Mouse (Mus musculus): ENCODE measurements around the gene Dcx. TPM values are rescaled to one million over a fixed set of nuclear protein-coding genes. Genes with fewer than 3 reads are reported as not detected.

The Dcx gene
- total and polyA plus RNA-seq, 3 experiments = not detected

- no peaks in the 10 kb centered on the region for H3K36me3 ChIP-seq (ENCODE audit: control insufficient read depth in 1 of 2, insufficient read depth in 2 of 2, low read length in 2 of 2)
- no peaks in the 10 kb centered on the region for H3K9me3 ChIP-seq (replicated peaks; ENCODE audit: insufficient read depth, low read length)
- TF ChIP-seq E2F4 (IDR thresholded peaks at IDR 0.05; ENCODE audit: borderline replicate concordance, low read depth, low read length) (no peak), MAFK (IDR thresholded peaks at IDR 0.05; ENCODE audit: borderline replicate concordance, low read depth, low read length) (no peak), RAD21 (IDR thresholded peaks at IDR 0.05; ENCODE audit: low read depth, low read length) (no peak), ZC3H11A (IDR thresholded peaks at IDR 0.05; ENCODE audit: low read depth, low read length) (no peak), USF1 (IDR thresholded peaks at IDR 0.05; ENCODE audit: low read depth, low read length) (no peak)
- no peak overlapping the region for H3K27ac ChIP-seq (ENCODE audit: control insufficient read depth, low read depth, low read length)
- DNase-seq (ENCODE audit: low read depth, low spot score) = no peak
- no peak overlapping the region for H3K4me3 ChIP-seq (ENCODE audit: control insufficient read depth in 1 of 2, insufficient read depth in 1 of 2, low read depth in 2 of 2, low read length in 2 of 2)
- no peak overlapping the region for H3K9ac ChIP-seq (ENCODE audit: control insufficient read depth, low read depth, low read length, poor library complexity, severe bottlenecking)
- H3K27me3 ChIP-seq (ENCODE audit: control insufficient read depth in 1 of 2, insufficient read depth in 2 of 2, low read length in 2 of 2) = no peaks in the 10 kb centered on the region
- no peaks in the 10 kb centered on the region for H3K4me1 ChIP-seq (ENCODE audit: control insufficient read depth in 1 of 2, insufficient read depth in 2 of 2, low read length in 2 of 2)
- no peaks in the 10 kb centered on the region for H3K79me2 ChIP-seq (ENCODE audit: control insufficient read depth, insufficient read depth, low read length, poor library complexity)
Measured at GRCm38 (mm10) chrX:143906699-143907471, 26.2 kb downstream of the Dcx start.

- Histone ChIP-seq H3K79me2 (ENCODE audit: control insufficient read depth, insufficient read depth, low read length, poor library complexity) (no peaks in the 10 kb centered on the region), H3K27ac (ENCODE audit: control insufficient read depth, low read depth, low read length) (no peak overlapping the region), H3K9ac (ENCODE audit: control insufficient read depth, low read depth, low read length, poor library complexity, severe bottlenecking) (no peak overlapping the region), H3K27me3 (ENCODE audit: control insufficient read depth in 1 of 2, insufficient read depth in 2 of 2, low read length in 2 of 2) (no peaks in the 10 kb centered on the region), H3K9me3 (replicated peaks; ENCODE audit: insufficient read depth, low read length) (no peaks in the 10 kb centered on the region), H3K4me3 (ENCODE audit: control insufficient read depth in 1 of 2, insufficient read depth in 1 of 2, low read depth in 2 of 2, low read length in 2 of 2) (no peak overlapping the region), H3K4me1 (ENCODE audit: control insufficient read depth in 1 of 2, insufficient read depth in 2 of 2, low read length in 2 of 2) (no peaks in the 10 kb centered on the region), H3K36me3 (ENCODE audit: control insufficient read depth in 1 of 2, insufficient read depth in 2 of 2, low read length in 2 of 2) (no peaks in the 10 kb centered on the region)
- TF ChIP-seq TAL1 (IDR thresholded peaks at IDR 0.05; ENCODE audit: low read length) (no peak), KAT2A (conservative IDR thresholded peaks at IDR 0.05; ENCODE audit: low read depth, low read length) (no peak), NELFE (IDR thresholded peaks at IDR 0.05; ENCODE audit: low read depth, low read length) (no peak), UBTF (IDR thresholded peaks at IDR 0.05; ENCODE audit: borderline replicate concordance, insufficient read depth, low read depth, low read length) (no peak), MAZ (IDR thresholded peaks at IDR 0.05; ENCODE audit: low read depth, low read length) (no peak), SIN3A (IDR thresholded peaks at IDR 0.05; ENCODE audit: low read length) (no peak), USF1 (IDR thresholded peaks at IDR 0.05; ENCODE audit: low read depth, low read length) (no peak), RCOR1 (IDR thresholded peaks at IDR 0.05; ENCODE audit: low read depth, low read length) (no peak), TCF12 (IDR thresholded peaks at IDR 0.05; ENCODE audit: low read depth, low read length) (no peak), ZC3H11A (IDR thresholded peaks at IDR 0.05; ENCODE audit: low read depth, low read length) (no peak), TBP (IDR thresholded peaks at IDR 0.05; ENCODE audit: low read depth, low read length) (no peak), E2F4 (IDR thresholded peaks at IDR 0.05; ENCODE audit: borderline replicate concordance, low read depth, low read length) (no peak), ETS1 (IDR thresholded peaks at IDR 0.05; ENCODE audit: low read depth, low read length) (no peak), CHD1 (IDR thresholded peaks at IDR 0.05; ENCODE audit: low read depth, low read length) (no peak)
- peak; percentile 44 for DNase-seq (ENCODE audit: low read depth, low spot score)
Measured at GRCm38 (mm10) chrX:143904689-143905088, 28.4 kb downstream of the Dcx start.
